Mouse (Mus musculus) brain, embryonic 18.5 days (tissue): ENCODE results near the gene Cd72.

Experiments
- DNase-seq: peaks from one replicate; pipeline ENCODE4 v3.0.0-alpha.2; 2012; ENCODE audit warnings: low read depth, low spot score

Gene Cd72

GRCm38 (mm10) chr4:43478906-43479832, 24.7 kb upstream of the Cd72 start:
- DNase-seq: no peak

GRCm38 (mm10) chr4:43478534-43478858, 24.1 kb upstream of the Cd72 start:
- DNase-seq: no peak

GRCm38 (mm10) chr4:43477857-43478533, 23.6 kb upstream of the Cd72 start:
- peak; percentile 69 for DNase-seq

- DNase-seq: no peak
Observed at GRCm38 (mm10) chr4:43476604-43477003, 22.2 kb upstream of the Cd72 start.

GRCm38 (mm10) chr4:43473636-43474035, 19.2 kb upstream of the Cd72 start:
- no peak for DNase-seq

- DNase-seq: no peak
Observed at GRCm38 (mm10) chr4:43470301-43470700, 15.9 kb upstream of the Cd72 start.

GRCm38 (mm10) chr4:43466872-43467271, 12.4 kb upstream of the Cd72 start:
- DNase-seq: no peak

GRCm38 (mm10) chr4:43465935-43466334, 11.5 kb upstream of the Cd72 start:
- no peak for DNase-seq

GRCm38 (mm10) chr4:43463102-43463501, 8.7 kb upstream of the Cd72 start:
- no peak for DNase-seq

- DNase-seq: no peak
Observed at GRCm38 (mm10) chr4:43457124-43457523, 2.7 kb upstream of the Cd72 start.

- DNase-seq: no peak
Observed at GRCm38 (mm10) chr4:43456470-43456869, 2.0 kb upstream of the Cd72 start.

GRCm38 (mm10) chr4:43453413-43453812, 1.0 kb downstream of the Cd72 start:
- DNase-seq: no peak

GRCm38 (mm10) chr4:43452315-43452714, 2.1 kb downstream of the Cd72 start:
- DNase-seq: no peak

- no peak for DNase-seq
Observed at GRCm38 (mm10) chr4:43448554-43448953, 5.9 kb downstream of the Cd72 start.

GRCm38 (mm10) chr4:43447251-43447650, 7.2 kb downstream of the Cd72 start:
- DNase-seq: no peak

- DNase-seq: no peak
Observed at GRCm38 (mm10) chr4:43443511-43443910, 10.9 kb downstream of the Cd72 start.

GRCm38 (mm10) chr4:43442456-43443361, 11.7 kb downstream of the Cd72 start:
- DNase-seq: no peak

- peak; percentile 97 for DNase-seq
Observed at GRCm38 (mm10) chr4:43442044-43442443, 12.4 kb downstream of the Cd72 start.

- no peak for DNase-seq
Observed at GRCm38 (mm10) chr4:43441639-43442038, 12.8 kb downstream of the Cd72 start, which contains the start of gene Tesk1. Gene Tesk1, plus strand, starts transcription at chr4:43441939.

GRCm38 (mm10) chr4:43432832-43433231, 21.6 kb downstream of the Cd72 start:
- DNase-seq: no peak

- DNase-seq: no peak
Observed at GRCm38 (mm10) chr4:43431690-43432089, 22.7 kb downstream of the Cd72 start.

GRCm38 (mm10) chr4:43428946-43429345, 25.5 kb downstream of the Cd72 start, which contains the start of gene Fam166b:
Gene Fam166b, minus strand, starts transcription at chr4:43429134.
- no peak for DNase-seq
